Mouse (Mus musculus) kidney, embryonic 16.5 days (tissue): Measurements from ENCODE around the gene Rnf123. TPM values are rescaled to one million over a fixed set of nuclear protein-coding genes. Genes with fewer than 3 reads are reported as not detected.

Source experiments
- ATAC-seq: fragments of 200-750 bp; cut with Nextera tagmentation; 2 replicates; pipeline ENCODE4 v1.8.0; 2017; ENCODE audit warnings: moderate TSS enrichment; ENCODE audit not compliant: low FRiP score, low TSS enrichment
- H3K27ac ChIP-seq: fragments of 300-500 bp; sonication (generic); 2 replicates; pipeline ENCODE4 v1.5.1; 2014; ENCODE audit warnings: low read length
- H3K27me3 ChIP-seq: fragments of 300-500 bp; sonication (generic); 2 replicates; pipeline ENCODE4 v1.6.1; 2014; ENCODE audit warnings: low read length, control low read depth, mixed read lengths; ENCODE audit not compliant: insufficient read depth
- H3K36me3 ChIP-seq: fragments of 300-500 bp; sonication (generic); 2 replicates; pipeline ENCODE4 v1.6.1; 2014; ENCODE audit warnings: low read length, control low read depth, mixed read lengths; ENCODE audit not compliant: insufficient read depth
- H3K4me1 ChIP-seq: fragments of 300-500 bp; sonication (generic); 2 replicates; pipeline ENCODE4 v1.6.1; 2014; ENCODE audit warnings: low read length, control low read depth, mixed read lengths; ENCODE audit not compliant: insufficient read depth
- H3K4me2 ChIP-seq: fragments of 300-500 bp; sonication (generic); replicated peaks from 2 replicates; pipeline ENCODE4 v1.6.1; 2014; ENCODE audit warnings: low read depth, low read length
- H3K4me3 ChIP-seq: fragments of 300-500 bp; sonication (generic); 2 replicates; pipeline ENCODE4 v1.5.1; 2014; ENCODE audit warnings: mild to moderate bottlenecking, low read length
- H3K9ac ChIP-seq: fragments of 300-500 bp; sonication (generic); replicated peaks from 2 replicates; pipeline ENCODE4 v1.6.1; 2014; ENCODE audit warnings: low read length
- H3K9me3 ChIP-seq: fragments of 300-500 bp; sonication (generic); 2 replicates; pipeline ENCODE4 v1.6.1; 2016; ENCODE audit warnings: low read length, control low read depth
- WGBS: fragments of 180-500 bp; shearing (Covaris S2); extraction: QIAGEN DNeasy Blood & Tissue Kit; methylation state at CpG from one replicate; pipeline ENCODE4 v1.1.7; 2014; 5-methylcytosine and 5-hydroxymethylcytosine counted together
- polyA plus RNA-seq: library from polyadenylated mRNA; unstranded; fragments of >200 nt; fragmentation: Nextera tagmentation; extraction: Ambion mirVana; gene quantifications from 2 replicates; pipeline ENCODE4 v1.2.1, GENCODE M21; 2015

Rnf123 gene
- polyA plus RNA-seq, 1 experiment from 2014 or later: 37.2 TPM

DNA sequence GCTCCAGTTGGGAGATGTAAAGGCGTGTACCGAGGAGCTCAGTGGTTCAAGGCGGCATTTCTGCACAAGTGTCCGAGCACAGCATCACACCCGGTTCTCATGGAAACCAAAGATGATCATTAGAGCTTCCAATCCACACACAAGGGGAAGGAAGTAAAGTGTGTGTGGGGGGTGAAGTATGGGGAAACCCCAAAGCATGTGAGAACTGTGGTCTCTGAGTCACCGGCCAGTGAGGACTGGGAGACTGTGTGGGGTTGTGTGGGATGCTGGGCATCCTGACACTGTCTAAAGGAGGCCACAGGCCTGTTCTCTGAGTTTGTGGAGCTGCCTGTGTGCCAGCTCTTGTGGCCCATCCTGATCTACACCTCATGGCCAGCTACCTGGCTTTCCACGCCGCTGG lies 37.5 kb upstream of the Rnf123 start:
- H3K4me3 ChIP-seq: no peak overlapping the region
- no peaks in the 10 kb centered on the region for H3K36me3 ChIP-seq
- no peak overlapping the region for H3K27ac ChIP-seq
- H3K4me1 ChIP-seq: peaks cover 14% of the 10 kb centered on the region
- H3K27me3 ChIP-seq: no peaks in the 10 kb centered on the region
- WGBS: 91% methylated on average over 8 of the region's 8 CpGs
- no peak overlapping the region for H3K4me2 ChIP-seq
- H3K9me3 ChIP-seq: no peaks in the 10 kb centered on the region
- ATAC-seq: no peak
- H3K9ac ChIP-seq: no peak overlapping the region

DNA sequence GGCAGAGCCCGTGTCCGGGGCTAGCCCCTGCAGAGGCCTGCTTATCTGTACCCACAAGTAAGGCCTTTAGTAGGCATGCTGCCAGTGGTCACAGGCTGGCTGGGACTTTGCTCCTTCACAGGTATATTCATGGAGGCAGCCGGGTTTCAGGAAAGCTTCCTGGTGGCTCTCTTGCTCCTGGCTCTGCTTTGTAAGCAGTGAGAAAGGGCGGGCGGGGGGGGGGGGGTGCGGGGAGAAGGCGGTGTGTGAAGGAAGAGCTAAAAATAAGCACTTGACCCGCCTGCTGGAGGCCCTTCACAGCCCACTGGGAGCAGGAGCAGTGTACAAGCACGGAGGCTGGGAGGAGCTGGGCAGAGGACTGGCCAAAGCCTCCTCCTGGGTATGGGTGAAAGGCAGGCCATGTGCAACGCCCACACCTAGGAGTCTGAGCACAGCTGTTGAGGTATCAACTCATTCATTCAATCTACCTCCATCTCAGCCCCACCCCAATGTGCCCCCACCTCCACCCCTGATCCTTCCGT lies 36.8 kb upstream of the Rnf123 start:
- no peaks in the 10 kb centered on the region for H3K9me3 ChIP-seq
- H3K27ac ChIP-seq: peak overlapping the region; percentile 86
- whole genome bisulfite sequencing: 31% methylated on average over 11 of the region's 11 CpGs
- H3K4me2 ChIP-seq: no peak overlapping the region; the same call in 1 of the 2 replicates
- peak overlapping the region; percentile 48; the same call in 1 of the 2 replicates for H3K9ac ChIP-seq
- H3K27me3 ChIP-seq: 0 out of 2 replicates have a peak, but pooled peaks cover 4% of the 10 kb centered on the region
- no peaks in the 10 kb centered on the region for H3K36me3 ChIP-seq
- H3K4me1 ChIP-seq: peaks cover 14% of the 10 kb centered on the region
- H3K4me3 ChIP-seq: no peak overlapping the region
- peak; percentile 95 for ATAC-seq

DNA sequence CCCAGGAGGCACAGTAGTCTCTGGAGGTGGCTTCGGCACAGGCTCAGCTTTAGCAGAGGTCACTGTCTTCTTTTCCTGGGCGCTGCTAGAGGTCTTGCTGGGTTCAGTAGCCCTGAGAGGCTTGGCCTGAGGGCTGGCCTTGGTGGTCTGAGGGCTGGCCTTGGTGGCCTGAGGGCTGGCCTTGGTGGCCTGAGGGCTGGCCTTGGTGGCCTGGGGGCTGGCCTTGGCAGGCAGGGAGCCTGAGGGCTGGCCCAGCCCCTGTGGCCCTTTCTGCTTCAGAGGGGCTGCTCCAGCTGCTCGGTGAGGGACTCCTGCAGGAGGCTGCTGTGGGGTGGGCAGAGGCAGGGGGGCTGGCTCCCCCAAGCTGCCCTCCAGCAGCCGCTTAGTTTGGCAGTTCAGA lies 34.0 kb upstream of the Rnf123 start:
- ATAC-seq: no peak
- no peak overlapping the region for H3K9ac ChIP-seq
- peaks cover 4% of the 10 kb centered on the region; the same call in 1 of the 2 replicates for H3K27me3 ChIP-seq
- H3K9me3 ChIP-seq: 0 out of 2 replicates have a peak, but pooled peaks cover 3% of the 10 kb centered on the region
- no peak overlapping the region for H3K4me3 ChIP-seq
- H3K4me1 ChIP-seq: peaks cover 14% of the 10 kb centered on the region
- no peaks in the 10 kb centered on the region for H3K36me3 ChIP-seq
- 49% methylated on average over 4 of the region's 4 CpGs for WGBS
- no peak overlapping the region for H3K27ac ChIP-seq
- H3K4me2 ChIP-seq: no peak overlapping the region

DNA sequence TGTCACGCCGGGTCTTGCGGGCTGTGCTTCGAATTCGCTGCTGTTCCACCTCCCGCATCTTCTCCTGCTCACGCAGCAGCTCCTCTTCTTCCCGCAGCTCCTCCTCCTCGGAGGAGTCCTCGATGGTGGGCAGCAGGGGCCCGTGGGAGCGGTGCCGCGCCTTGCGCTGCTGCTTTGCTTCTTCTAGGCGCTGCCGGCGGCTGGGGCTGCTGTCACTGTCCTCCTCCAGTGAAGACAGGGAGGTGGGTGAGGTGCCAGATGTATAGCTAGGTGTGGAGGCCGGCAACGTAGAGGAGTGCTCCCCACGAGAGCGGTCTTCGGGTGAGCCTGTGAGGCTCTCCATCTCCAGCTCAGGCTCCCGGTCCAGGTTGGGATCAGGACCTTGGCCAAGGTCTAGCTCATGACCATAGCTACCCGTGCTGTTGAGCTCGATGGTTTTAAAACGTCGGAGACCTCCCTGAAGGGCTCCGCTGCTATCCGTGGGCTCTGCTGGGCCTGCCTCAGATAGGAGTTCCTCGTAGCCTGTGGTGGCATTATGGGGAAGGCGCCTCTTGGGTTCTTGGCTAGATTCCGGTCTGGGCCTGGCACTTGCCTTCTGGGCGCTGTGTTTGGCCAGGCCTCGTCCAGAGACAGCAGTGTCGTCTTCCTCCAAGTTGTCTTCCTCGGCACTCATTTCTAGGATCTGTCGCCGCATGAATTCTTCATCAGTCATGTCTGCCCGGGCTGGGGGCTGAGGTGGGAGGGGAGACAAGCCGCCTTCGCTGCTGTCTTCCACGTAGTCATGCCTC lies 32.3 kb upstream of the Rnf123 start:
- H3K27ac ChIP-seq: no peak overlapping the region
- H3K4me1 ChIP-seq: peaks cover 23% of the 10 kb centered on the region
- 0 out of 2 replicates have a peak overlapping the region, but pooled peaks have one; percentile 3 for H3K4me3 ChIP-seq
- H3K9ac ChIP-seq: no peak overlapping the region
- H3K36me3 ChIP-seq: no peaks in the 10 kb centered on the region
- ATAC-seq: no peak
- 0 out of 2 replicates have a peak, but pooled peaks cover 3% of the 10 kb centered on the region for H3K9me3 ChIP-seq
- H3K4me2 ChIP-seq: no peak overlapping the region
- peaks cover 4% of the 10 kb centered on the region; the same call in 1 of the 2 replicates for H3K27me3 ChIP-seq
- 70% methylated on average over 43 of the region's 43 CpGs for WGBS

DNA sequence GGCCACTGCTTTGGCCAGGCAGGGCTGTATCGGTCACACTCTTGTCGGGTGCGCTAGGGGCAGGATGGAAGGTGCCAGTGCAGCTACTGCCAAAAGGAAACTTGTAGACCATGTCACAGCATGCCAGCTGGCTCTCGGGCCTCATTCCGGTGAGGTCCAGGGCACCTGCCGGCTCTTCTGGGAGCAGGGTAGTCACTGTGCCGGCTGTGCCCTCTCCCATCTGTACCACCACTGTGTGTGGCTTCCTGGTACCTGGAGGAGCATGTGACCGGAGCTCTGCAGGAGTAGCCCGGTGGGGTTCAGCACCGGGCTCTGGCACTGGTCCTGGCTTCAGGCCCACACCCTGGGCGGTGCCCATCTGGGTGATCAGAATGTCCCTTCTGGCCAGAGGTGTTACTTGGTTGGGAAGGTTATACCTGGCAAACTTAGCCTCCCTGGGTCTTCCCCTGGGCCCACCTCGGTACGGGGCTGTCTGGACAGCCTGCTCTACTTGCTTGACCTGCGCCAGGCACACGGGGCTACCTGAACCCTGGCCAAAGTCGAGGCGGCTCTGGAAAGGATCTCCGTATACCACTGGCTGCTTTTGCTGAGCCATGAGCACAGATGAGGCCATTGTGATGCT lies 29.7 kb upstream of the Rnf123 start:
- no peak overlapping the region for H3K9ac ChIP-seq
- no peak for ATAC-seq
- 0 out of 2 replicates have a peak, but pooled peaks cover 3% of the 10 kb centered on the region for H3K9me3 ChIP-seq
- peaks cover 17% of the 10 kb centered on the region for H3K4me1 ChIP-seq
- peaks cover 4% of the 10 kb centered on the region; the same call in 1 of the 2 replicates for H3K27me3 ChIP-seq
- no peak overlapping the region for H3K4me3 ChIP-seq
- no peak overlapping the region for H3K4me2 ChIP-seq
- H3K36me3 ChIP-seq: no peaks in the 10 kb centered on the region
- WGBS: 94% methylated on average over 18 of the region's 18 CpGs
- no peak overlapping the region for H3K27ac ChIP-seq

DNA sequence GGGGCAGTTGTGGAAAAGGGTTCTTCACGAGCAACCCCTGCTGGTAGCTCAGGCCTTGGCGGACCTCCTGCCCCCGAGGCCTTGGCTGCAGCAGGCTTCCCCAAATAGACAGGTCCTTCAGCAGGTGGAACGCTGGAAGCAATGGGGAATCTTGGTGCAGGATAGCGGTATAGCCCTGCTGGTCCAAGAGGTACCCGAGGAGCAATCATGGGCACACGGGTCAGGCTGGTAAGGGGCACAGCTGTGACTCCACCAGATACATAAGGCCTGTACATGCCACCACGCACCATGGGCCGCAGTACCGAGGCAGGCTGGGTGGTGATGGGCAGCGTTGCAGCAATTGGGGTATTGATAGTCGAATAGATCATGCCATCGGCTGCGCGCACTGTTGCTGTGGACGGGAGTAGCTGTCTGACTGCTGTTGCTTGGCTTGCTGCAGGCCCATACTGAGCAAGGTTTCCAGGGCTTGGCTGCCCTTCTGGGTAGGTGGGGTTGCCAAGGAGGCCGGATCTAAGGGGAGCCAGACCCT lies 28.5 kb upstream of the Rnf123 start:
- Histone ChIP-seq H3K4me1 (peaks cover 23% of the 10 kb centered on the region), H3K36me3 (no peaks in the 10 kb centered on the region), H3K9ac (peak overlapping the region; percentile 65), H3K4me2 (peak overlapping the region; percentile 71), H3K27ac (no peak overlapping the region), H3K4me3 (peak overlapping the region; percentile 43), H3K9me3 (0 out of 2 replicates have a peak, but pooled peaks cover 3% of the 10 kb centered on the region), H3K27me3 (peaks cover 4% of the 10 kb centered on the region; the same call in 1 of the 2 replicates)
- 70% methylated on average over 17 of the region's 17 CpGs for WGBS
- no peak for ATAC-seq

DNA sequence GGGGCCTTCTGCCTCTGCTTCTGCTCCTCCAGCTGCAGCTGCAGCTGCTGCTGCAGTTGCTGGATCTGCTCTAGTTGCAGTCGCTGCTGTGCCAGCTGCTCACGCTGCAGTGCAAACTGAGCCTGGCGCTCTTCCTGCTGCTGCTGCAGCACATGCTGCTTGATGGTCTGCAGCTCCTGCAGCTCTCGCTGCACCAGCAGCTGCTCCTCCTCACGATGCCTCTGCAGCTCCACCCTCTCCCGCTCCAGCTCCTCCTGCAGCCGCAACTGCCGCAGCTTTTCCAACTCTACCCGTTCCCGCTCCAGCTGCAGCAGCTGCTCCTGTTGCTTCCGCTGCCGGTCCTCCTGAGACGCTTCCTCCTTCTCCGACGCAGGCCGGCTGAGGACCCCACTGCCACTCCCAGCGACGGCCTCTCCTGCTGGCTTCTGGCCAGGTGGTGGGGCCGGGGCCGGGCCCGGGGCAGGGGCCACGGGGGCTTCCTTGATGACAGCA lies 28.0 kb upstream of the Rnf123 start:
- Histone ChIP-seq H3K27me3 (peaks cover 4% of the 10 kb centered on the region; the same call in 1 of the 2 replicates), H3K4me1 (peaks cover 26% of the 10 kb centered on the region), H3K4me2 (peak overlapping the region; percentile 71), H3K27ac (no peak overlapping the region), H3K9ac (peak overlapping the region; percentile 65), H3K4me3 (peak overlapping the region; percentile 43), H3K9me3 (0 out of 2 replicates have a peak, but pooled peaks cover 3% of the 10 kb centered on the region), H3K36me3 (no peaks in the 10 kb centered on the region)
- WGBS: 5% methylated on average over 22 of the region's 22 CpGs
- no peak; the same call in 1 of the 2 replicates for ATAC-seq

DNA sequence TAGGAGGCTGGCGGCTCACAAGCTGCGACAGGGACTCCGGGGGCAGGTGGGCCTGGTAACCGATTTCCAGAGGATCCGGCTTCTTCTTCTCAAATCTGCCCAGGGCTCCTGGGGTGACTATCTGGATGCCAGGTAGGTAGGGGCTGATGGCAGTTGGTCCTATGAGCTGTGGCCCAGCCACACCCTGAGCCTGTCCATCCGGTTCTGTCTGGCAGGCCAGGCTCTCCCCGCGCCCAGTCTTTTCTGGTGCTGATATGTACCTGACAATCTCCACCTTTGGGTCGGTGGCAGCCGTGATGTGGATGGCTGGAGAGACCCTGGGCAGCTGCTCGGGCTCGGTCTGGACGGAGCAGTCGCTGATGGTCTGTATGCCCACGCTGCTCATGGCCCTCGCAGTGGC lies 27.0 kb upstream of the Rnf123 start:
- H3K4me3 ChIP-seq: no peak overlapping the region
- peaks cover 1% of the 10 kb centered on the region; the same call in 1 of the 2 replicates for H3K27me3 ChIP-seq
- 0 out of 2 replicates have a peak overlapping the region, but pooled peaks have one; percentile 65 for H3K9ac ChIP-seq

DNA sequence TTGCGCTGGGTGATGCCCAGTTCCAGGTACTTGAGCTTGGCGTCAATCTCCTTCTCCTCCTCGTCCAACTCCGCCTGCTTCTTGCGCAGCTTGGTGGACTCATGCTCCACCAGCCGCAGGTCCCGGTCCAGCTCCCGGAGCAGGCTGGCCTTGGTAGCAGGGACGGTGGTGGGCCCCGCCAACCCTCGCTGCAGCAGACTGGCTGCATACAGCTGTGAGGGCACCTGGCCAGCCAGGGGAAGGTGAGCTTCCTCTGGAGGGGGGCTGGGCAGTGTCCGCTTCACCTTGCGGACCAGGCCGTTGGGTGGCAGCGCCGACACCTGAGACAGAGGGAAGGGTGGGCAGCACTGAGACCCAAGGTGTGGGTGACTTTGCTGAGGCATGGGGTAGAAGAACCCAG lies 24.7 kb upstream of the Rnf123 start:
- no peak overlapping the region for H3K4me2 ChIP-seq
- no peak overlapping the region for H3K27ac ChIP-seq
- no peak overlapping the region for H3K9ac ChIP-seq
- 94% methylated on average over 16 of the region's 16 CpGs for WGBS
- H3K9me3 ChIP-seq: no peaks in the 10 kb centered on the region
- no peak for ATAC-seq
- no peaks in the 10 kb centered on the region for H3K36me3 ChIP-seq
- H3K4me3 ChIP-seq: no peak overlapping the region
- H3K4me1 ChIP-seq: peaks cover 41% of the 10 kb centered on the region
- H3K27me3 ChIP-seq: no peaks in the 10 kb centered on the region

More for the DNA sequence above, 27.0 kb upstream of the Rnf123 start:
- no peak for ATAC-seq
- 0 out of 2 replicates have a peak, but pooled peaks cover 3% of the 10 kb centered on the region for H3K9me3 ChIP-seq
- H3K4me2 ChIP-seq: no peak overlapping the region; the same call in 1 of the 2 replicates
- peaks cover 35% of the 10 kb centered on the region for H3K4me1 ChIP-seq
- no peaks in the 10 kb centered on the region for H3K36me3 ChIP-seq
- H3K27ac ChIP-seq: no peak overlapping the region
- whole genome bisulfite sequencing: 84% methylated on average over 16 of the region's 16 CpGs
